Mouse (Mus musculus) frontal cortex, adult (tissue): ENCODE results near the gene Pet100.
"Not testable (repeated sequence)": the region's sequence is repeated elsewhere in the genome, so short reads cannot be mapped to it uniquely, and the experiment has no call there.

ENCODE experiments used
- ATAC-seq: cut with Nextera tagmentation; 2 replicates; pipeline ENCODE4 v1.9.2; 2017; ENCODE audit warnings: mild to moderate bottlenecking, moderate library complexity, mixed read lengths; ENCODE audit not compliant: low TSS enrichment

Gene Pet100

GRCm38 (mm10) chr8:3621199-3621970, at the start of gene Pet100, which contains the start of gene Xab2:
TSS of gene Pet100 (plus strand) at chr8:3621548.
TSS of gene Xab2 (minus strand) at chr8:3621316.
- peak; percentile 93 for ATAC-seq

- ATAC-seq = no peak
Measured at GRCm38 (mm10) chr8:3574546-3574945, 46.8 kb upstream of the Pet100 start.

- ATAC-seq = no peak
Measured at GRCm38 (mm10) chr8:3576211-3576960, 45.0 kb upstream of the Pet100 start.

- ATAC-seq = no peak
Measured at GRCm38 (mm10) chr8:3579390-3580364, 41.7 kb upstream of the Pet100 start.

- not testable (repeated sequence) for ATAC-seq
Measured at GRCm38 (mm10) chr8:3581961-3582360, 39.4 kb upstream of the Pet100 start.

GRCm38 (mm10) chr8:3586452-3586851, 34.9 kb upstream of the Pet100 start:
- ATAC-seq = no peak

GRCm38 (mm10) chr8:3586993-3587390, 34.4 kb upstream of the Pet100 start, which contains the start of gene Camsap3:
TSS of gene Camsap3 (plus strand) at chr8:3587293.
- ATAC-seq = no peak

- peak; percentile 91 for ATAC-seq
Measured at GRCm38 (mm10) chr8:3587391-3588257, 33.7 kb upstream of the Pet100 start.

- ATAC-seq = no peak; the same call in 1 of the 2 replicates
Measured at GRCm38 (mm10) chr8:3588258-3588633, 33.1 kb upstream of the Pet100 start.

- peak; percentile 41; the same call in 1 of the 2 replicates for ATAC-seq
Measured at GRCm38 (mm10) chr8:3593470-3593869, 27.9 kb upstream of the Pet100 start.

- ATAC-seq = no peak
Measured at GRCm38 (mm10) chr8:3594466-3594865, 26.9 kb upstream of the Pet100 start.

- ATAC-seq = no peak
Measured at GRCm38 (mm10) chr8:3598054-3598453, 23.3 kb upstream of the Pet100 start.

GRCm38 (mm10) chr8:3599219-3599618, 22.1 kb upstream of the Pet100 start:
- no peak for ATAC-seq

GRCm38 (mm10) chr8:3600401-3600800, 20.9 kb upstream of the Pet100 start:
- ATAC-seq = no peak

GRCm38 (mm10) chr8:3603439-3603838, 17.9 kb upstream of the Pet100 start:
- ATAC-seq = no peak

- no peak for ATAC-seq
Measured at GRCm38 (mm10) chr8:3606593-3606992, 14.8 kb upstream of the Pet100 start.

- peak; percentile 21; the same call in 1 of the 2 replicates for ATAC-seq
Measured at GRCm38 (mm10) chr8:3607822-3608221, 13.5 kb upstream of the Pet100 start.

- ATAC-seq = peak; percentile 6; the same call in 1 of the 2 replicates
Measured at GRCm38 (mm10) chr8:3609046-3609815, 12.1 kb upstream of the Pet100 start.

- no peak for ATAC-seq
Measured at GRCm38 (mm10) chr8:3609816-3610150, 11.6 kb upstream of the Pet100 start.

- no peak for ATAC-seq
Measured at GRCm38 (mm10) chr8:3622119-3622518, 771 bp downstream of the Pet100 start.
